Mouse (Mus musculus) brown adipose tissue, adult 24 weeks (tissue): ENCODE measurements around the gene Paqr4. TPM values are rescaled to one million over a fixed set of nuclear protein-coding genes. Genes with fewer than 3 reads are reported as not detected.

Source experiments
- H3K27ac ChIP-seq: fragments of 200-500 bp; replicated peaks from 2 replicates; pipeline ENCODE4 v1.5.1; 2012; ENCODE audit warnings: low read depth, mild to moderate bottlenecking, low read length
- H3K4me1 ChIP-seq: fragments of 200-500 bp; 2 replicates; pipeline ENCODE4 v1.6.1; 2012; ENCODE audit warnings: low read length, mixed read lengths; ENCODE audit not compliant: control insufficient read depth, insufficient read depth, insufficient read length
- H3K4me3 ChIP-seq: fragments of 200-500 bp; 2 replicates; pipeline ENCODE4 v1.5.1; 2012; ENCODE audit warnings: low read depth, mild to moderate bottlenecking, low read length, moderate library complexity; ENCODE audit not compliant: insufficient read depth
- polyA plus RNA-seq: library from polyadenylated mRNA; stranded (reverse); fragments of >200 nt; gene quantifications from 2 replicates; pipeline ENCODE4 v1.2.4, GENCODE M21; 2012; ENCODE audit not compliant: missing spikeins, insufficient read depth, insufficient read length

Paqr4 gene
- polyA plus RNA-seq, 1 experiment, result 4.0 TPM

DNA sequence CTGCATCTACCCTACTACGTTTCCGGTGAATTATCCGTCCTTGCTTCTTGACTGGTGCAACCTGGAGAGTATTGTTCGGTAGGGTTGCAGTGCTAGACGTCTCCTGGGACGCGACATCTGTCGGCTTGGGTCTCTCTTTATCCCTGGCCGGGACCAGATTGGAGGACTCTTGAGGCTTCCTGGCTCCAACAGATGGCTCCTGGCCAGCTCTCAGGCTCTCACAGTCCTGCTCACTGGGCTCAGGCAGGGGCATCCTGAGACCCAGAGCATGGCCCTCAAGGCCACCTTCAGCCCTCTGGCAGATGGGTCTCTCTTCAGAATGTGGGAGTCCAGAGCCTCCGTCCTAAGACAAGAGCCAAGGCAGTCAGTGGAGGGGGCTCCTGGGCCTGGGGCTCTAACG, 22.3 kb upstream of the Paqr4 start:
- Histone ChIP-seq H3K27ac (no peak overlapping the region), H3K4me3 (no peak overlapping the region), H3K4me1 (no peaks in the 10 kb centered on the region)

DNA sequence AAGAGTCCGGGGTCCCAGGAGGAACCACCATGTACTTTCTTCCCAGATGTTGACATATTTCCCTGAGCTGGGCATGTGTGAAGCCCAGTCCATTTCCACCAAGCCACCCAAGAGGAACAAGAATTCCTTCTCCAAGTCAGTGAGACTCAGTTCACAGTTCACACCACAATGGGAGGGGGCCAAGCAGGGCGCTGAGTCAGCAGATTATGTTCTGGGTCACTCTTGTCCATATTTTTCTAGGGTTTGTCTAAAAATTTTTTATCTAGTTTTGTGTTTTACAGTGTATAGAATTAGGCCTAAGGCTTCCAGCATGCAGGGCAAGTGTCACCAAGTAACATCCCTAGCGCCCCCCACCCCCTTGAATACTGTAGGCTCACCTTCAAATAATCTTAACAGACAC, 20.5 kb upstream of the Paqr4 start:
- Histone ChIP-seq H3K27ac (no peak overlapping the region), H3K4me3 (no peak overlapping the region), H3K4me1 (no peaks in the 10 kb centered on the region)

DNA sequence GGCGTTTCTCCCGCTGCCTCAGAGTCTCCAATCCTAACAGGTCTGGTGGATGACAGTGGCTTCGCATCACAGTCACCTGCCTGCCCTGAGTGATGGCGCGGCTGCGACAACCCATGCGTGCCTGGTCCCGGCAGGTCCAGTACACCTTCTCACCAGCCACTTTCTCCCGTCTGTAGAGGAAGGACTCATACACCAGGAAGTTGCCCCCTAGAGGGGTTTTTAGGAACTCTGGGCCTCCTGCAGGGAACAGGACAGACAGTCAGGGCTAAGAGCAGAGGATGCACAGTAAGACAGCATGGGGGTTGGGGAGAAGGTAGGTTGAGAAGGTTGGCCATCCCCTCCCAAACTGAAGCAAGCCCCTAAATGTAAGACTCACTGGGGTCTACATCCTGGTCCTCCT, 19.6 kb upstream of the Paqr4 start:
- H3K27ac ChIP-seq, result no peak overlapping the region
- H3K4me1 ChIP-seq, result no peaks in the 10 kb centered on the region
- no peak overlapping the region for H3K4me3 ChIP-seq

DNA sequence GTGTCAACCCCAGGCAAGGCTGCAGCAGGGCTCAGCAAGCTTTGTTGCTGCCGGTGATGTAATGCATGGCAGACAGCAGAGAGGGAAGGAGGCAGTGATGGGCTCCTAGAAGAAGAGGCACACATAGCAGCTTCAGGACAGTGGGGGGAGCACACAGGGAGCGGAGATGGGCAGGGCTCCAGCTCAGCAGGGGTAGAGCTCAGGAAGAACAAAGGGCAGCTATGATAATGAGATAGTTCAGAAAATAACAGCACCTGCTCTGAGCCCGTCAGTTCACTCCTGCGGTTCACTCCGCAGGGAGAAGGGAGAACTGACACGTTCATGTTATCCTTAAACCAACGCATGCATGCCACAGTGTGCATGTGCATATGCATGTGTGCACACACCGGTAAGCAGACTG, 18.1 kb upstream of the Paqr4 start:
- Histone ChIP-seq H3K27ac (no peak overlapping the region), H3K4me3 (no peak overlapping the region), H3K4me1 (no peaks in the 10 kb centered on the region)

DNA sequence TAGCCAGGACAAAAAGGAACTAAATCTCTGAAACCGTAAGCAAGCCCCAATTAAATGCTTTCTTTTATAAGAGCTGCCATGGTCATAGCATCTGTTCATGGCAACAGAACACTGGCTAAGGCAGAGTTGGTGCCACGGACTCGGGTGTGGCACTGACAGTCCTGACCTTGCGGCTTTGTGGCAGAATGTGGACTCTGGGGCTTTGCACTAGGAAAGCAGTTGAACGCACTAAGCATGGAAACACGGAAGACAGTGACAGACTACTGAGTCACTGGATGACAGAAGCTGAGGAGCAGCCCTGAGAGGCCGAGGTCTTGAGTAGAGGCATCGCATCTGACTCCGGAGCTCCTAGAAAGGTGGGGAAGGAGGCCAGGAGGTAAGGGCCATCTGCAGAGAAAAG, 16.9 kb upstream of the Paqr4 start:
- Histone ChIP-seq H3K4me1 (no peaks in the 10 kb centered on the region), H3K4me3 (no peak overlapping the region), H3K27ac (no peak overlapping the region)

DNA sequence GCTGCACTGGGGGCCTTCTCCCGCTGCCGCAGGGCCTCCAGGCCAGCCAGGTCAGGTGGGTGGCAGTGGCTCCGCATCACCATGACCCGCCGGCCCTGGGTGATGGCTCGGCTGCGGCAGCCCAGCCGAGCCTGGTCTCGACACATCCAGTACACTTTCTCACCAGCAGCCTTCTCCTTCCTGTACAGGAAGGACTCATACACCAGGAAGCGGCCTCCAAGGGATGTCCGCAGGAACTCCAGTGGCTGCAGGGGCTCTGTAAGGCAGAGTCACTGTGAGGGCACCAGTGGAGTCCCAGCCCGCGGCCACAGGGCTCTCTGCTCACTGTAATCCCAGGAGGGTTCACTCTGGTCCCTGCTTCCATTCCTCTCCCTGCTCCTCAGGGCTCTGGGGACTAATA, 15.0 kb upstream of the Paqr4 start:
- Histone ChIP-seq H3K27ac (peak overlapping the region; percentile 94), H3K4me1 (no peaks in the 10 kb centered on the region), H3K4me3 (peak overlapping the region; percentile 45)

DNA sequence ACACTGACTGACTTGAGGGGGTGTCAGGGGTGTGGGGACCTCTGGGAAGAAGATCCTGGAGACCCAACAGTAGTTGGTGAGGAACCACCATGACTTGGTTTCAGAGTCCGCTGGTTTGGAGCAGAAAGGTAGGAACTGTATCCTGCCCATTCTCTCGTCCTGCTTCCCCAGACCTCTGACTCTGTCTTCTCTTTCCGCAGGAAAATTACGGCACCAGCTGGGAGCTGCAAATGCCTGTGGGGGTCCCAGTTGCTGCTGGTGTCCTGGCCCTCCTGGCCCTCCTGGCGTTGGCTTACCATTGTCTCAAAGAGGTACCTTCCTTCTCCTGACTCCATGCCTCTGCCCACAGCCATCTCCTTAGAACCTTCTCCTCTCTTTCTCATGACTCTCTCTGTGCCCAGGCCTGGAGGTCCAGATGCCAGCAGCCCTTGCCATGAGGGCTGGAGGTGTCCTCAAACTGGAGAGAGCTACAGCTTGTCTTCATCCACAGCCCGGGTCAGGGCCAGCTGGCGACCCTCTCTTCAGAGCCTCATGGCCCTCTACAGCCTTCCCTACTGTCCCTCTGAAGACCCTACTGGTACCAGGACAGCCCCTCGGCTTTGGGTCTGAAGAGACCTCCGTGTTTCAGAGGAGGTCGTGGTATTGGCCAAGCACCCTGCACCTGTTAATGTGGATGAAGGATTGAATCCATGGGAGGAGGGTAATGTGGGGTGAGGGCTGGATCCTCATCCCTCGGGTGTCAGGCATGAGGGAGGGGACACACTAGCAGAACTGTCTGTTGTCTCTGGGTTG, 8.9 kb upstream of the Paqr4 start:
- Histone ChIP-seq H3K27ac (peak overlapping the region; percentile 87), H3K4me1 (no peaks in the 10 kb centered on the region), H3K4me3 (peak overlapping the region; percentile 63)

DNA sequence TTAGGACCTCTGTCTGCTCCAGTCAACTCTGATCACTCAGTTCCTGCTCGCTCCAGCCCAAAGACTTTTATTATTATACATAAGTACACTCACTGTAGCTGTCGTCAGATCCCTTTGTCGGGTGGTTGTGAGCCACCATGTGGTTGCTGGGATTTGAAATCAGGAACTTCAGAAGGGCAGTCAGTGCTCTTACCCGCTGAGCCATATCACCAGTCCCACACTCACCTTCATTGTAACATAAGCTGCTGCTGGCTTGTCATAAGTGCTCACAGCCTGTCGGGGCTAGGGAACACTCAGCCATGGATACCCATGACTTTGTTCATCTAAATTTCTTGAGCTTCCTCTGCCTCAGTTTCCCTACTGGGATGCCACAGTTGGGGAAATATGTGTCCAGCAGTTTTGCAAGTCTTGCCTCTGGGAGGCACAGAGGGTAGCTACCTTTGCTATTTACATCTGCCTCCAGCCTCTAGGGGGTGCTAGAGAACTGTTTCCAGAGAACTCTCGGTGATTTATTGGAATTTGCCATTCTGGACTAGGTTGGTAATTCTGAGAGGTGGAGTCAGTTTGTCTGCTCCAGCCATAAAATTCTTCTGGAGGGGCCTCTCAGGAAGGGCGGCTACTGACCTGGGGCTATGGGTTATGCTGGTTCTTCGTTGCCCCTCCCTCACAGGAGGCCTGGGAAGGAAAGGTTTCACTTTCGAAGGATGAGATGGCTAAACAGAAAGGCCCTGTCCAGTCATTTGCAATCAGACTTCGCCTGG, 8.1 kb upstream of the Paqr4 start:
- Histone ChIP-seq H3K27ac (peak overlapping the region; percentile 87), H3K4me3 (peak overlapping the region; percentile 63), H3K4me1 (no peaks in the 10 kb centered on the region)

DNA sequence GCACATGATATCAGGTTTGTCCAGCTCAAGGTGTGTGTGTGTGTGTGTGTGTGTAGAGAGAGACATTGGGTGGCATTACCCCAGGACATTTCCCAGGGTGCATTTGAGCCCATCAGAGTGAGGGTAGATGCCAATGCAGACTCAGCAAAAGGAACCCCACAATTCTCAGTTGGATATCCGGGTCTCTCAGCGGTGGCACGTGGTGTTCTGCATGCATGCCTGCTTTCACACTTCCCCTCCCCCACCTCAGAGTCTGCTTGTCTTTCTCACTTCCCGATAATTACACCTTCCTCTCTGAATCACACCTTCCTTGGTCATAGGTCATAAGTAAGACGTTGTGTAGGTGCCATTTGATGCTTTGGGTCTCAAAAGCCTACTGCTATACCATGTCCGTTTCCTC, 7.4 kb upstream of the Paqr4 start:
- Histone ChIP-seq H3K4me3 (no peak overlapping the region), H3K4me1 (no peaks in the 10 kb centered on the region), H3K27ac (no peak overlapping the region)

DNA sequence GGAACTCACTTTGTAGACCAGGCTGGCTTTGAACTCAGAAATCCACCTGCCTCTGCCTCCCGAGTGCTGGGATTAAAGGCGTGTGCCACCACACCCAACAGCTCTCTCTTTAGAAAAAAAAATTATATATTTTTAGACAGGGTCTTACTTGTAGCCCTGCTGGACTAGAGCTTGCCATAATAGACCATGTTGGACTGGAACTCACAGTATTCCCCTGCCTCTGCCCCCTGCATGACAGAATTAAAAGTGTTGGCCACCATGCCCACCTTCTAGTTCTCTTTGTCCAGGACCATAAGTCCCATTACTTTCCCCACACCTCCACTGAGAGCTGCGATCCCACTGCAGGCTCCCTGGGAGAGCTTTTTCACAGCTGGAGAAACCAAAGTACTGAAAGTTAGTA, 6.8 kb upstream of the Paqr4 start:
- no peak overlapping the region for H3K4me3 ChIP-seq
- H3K4me1 ChIP-seq, result no peaks in the 10 kb centered on the region
- no peak overlapping the region for H3K27ac ChIP-seq

DNA sequence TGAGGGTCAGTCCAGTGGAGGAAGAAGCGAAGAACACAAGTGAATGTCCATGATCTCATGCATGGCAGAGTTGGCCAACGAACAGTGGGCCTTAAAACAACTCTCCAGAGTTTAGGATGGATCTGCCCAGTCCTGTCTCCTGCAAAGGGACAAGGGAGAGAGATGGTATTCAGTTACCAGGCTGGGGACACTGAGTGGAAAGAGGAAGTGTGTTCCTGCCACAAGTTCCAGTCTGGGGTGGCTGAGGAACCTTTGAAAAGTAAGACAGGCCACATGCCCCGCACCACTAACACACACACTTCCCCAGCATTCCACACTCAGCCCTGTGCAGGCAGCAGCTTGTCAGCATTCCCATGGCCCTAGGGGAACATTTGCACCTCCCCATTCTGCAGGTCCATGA, 6.1 kb upstream of the Paqr4 start:
- Histone ChIP-seq H3K4me1 (no peaks in the 10 kb centered on the region; the same call in 1 of the 2 replicates), H3K27ac (no peak overlapping the region), H3K4me3 (no peak overlapping the region)

DNA sequence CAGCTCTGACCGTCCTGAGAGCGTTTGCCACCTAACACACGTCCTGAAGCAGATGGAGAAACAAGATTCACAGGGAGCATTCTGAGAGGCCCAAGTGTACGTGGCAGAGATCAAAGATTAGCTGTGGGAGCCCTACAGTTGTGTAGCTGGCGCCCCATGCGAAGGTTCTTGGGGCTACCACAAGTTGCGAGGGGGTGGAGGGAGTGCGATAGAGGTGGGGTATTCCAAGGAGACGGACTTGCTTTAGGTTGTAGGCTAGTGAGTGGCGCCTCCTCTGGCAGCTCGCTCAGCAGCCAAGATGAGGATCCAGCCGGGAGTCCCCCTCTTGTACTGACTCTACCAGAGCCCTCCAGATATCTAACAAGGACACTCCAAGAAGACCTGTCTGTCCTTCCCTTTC, 5.6 kb upstream of the Paqr4 start:
- H3K4me3 ChIP-seq, result no peak overlapping the region

DNA sequence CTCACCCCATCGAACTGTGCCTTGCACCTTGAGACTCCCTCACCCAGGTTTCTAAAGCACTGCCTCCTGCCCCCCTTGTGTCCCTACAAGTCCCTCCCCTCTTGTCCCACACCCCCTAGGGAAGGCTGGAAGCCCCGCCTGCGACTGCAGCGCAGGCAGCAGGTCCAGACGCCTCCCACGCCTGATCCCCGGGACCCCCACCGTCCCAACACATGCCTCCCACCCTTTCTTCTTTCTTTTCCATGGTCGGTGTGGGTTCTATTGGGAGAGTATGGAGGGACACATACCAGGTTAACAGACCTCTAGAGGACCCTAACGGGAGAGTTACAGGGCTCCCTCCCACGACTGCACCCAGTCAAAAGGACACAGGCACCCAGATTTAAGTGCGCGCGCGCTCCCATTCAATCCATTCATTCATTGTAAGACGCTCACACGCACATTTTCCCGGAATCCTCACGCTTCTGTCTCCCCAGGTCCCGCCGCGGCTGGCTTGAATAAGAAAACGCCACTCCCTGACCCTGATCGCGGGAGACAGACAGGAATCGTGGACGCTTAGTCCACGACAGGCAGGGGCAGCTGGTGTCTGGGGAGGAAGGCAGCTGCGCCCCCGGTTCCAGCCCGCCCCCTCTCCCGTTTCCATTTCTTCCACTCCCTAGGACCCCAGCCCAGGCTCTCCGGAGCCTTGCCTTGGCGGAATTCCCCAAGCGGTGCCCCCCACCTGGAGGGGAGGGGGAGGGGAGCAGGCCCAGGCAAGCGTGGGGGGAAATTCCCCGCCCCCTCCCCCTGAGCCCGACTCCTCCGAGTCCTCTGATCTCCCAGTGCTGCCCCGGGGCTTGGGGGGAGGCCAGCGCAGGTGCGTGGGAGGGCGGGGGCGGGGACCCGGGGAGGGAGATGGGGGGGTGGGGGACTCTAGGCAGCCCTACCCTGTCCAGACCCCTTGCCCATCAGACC, 4.9 kb upstream of the Paqr4 start, which contains the start of gene Kremen2:
TSS of gene Kremen2 (minus strand) at position 533 of the 951 bp plus-strand sequence.
- Histone ChIP-seq H3K4me3 (peak within 1 kb of the TSS; percentile 33), H3K4me1 (no peaks in the 10 kb centered on the region; the same call in 1 of the 2 replicates), H3K27ac (no peak within 1 kb of the TSS)

More for the DNA sequence above, 5.6 kb upstream of the Paqr4 start:
- Histone ChIP-seq H3K27ac (no peak overlapping the region), H3K4me1 (no peaks in the 10 kb centered on the region; the same call in 1 of the 2 replicates)

DNA sequence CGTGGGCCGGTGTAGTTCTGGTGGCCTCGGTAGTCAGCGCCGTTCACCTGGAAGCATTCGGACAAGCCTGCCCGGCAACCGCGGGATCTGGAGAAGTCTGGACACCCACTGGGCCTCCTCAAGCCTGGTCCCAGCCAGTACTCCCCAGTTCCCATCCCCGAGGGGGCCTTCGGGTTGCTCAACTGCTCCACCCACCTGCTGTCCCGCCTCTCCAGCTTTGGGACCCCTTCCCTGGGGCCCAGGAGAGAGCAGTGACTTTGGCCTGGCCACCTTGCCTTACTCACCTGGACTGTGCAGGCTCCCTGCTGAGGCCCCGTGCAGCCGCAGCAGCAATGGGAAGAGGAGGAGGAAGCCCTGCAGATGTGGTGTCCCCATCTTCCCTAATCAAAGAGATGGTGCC, 4.0 kb upstream of the Paqr4 start:
- H3K27ac ChIP-seq, result no peak overlapping the region
- no peaks in the 10 kb centered on the region; the same call in 1 of the 2 replicates for H3K4me1 ChIP-seq
- peak overlapping the region; percentile 21; the same call in 1 of the 2 replicates for H3K4me3 ChIP-seq

DNA sequence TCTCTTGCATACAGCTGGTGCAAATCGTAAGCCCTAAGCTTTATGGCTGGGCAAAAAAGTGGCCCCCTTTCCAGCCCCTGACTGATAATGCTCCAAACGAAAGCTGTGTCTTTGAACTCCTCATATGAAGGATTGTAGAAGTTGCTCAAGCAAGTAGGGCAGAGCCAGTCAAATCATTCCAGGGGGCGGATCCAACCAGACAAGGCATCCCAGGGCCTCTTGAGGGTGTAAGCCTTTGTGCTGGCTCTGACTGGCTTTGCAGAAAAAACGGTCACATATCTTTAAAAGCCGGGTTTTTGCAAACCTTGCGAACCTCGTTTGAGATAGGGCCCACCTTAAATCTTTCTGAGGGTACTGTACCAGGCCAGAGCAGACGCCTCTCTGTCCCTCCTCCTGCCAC, 3.4 kb upstream of the Paqr4 start:
- Histone ChIP-seq H3K4me1 (no peaks in the 10 kb centered on the region; the same call in 1 of the 2 replicates), H3K27ac (no peak overlapping the region), H3K4me3 (no peak overlapping the region)
